Mouse (Mus musculus) testis, adult 2 months (tissue): Measurements from ENCODE around the gene Ube2d2b.

Experiments
- CTCF ChIP-seq: fragments of 200-500 bp; IDR thresholded peaks from 2 replicates; pipeline ENCODE4 v1.5.1; 2012; ENCODE audit warnings: low read depth, mild to moderate bottlenecking, inconsistent platforms, low read length, moderate library complexity; ENCODE audit not compliant: control insufficient read depth, insufficient read depth, insufficient replicate concordance
- POLR2A ChIP-seq: fragments of 200-500 bp; IDR thresholded peaks from 2 replicates; pipeline ENCODE4 v1.6.1; 2012; ENCODE audit warnings: low read depth, mild to moderate bottlenecking, inconsistent platforms, low read length, moderate library complexity; ENCODE audit not compliant: control insufficient read depth

- TF ChIP-seq POLR2A (no peak), CTCF (no peak)
These were observed 47.2 kb downstream of the Ube2d2b start for GRCm38 (mm10) chr5:107877053-107877452.
